ENCODE assay signal across 9 mouse cellular contexts in the genomic region with DNA sequence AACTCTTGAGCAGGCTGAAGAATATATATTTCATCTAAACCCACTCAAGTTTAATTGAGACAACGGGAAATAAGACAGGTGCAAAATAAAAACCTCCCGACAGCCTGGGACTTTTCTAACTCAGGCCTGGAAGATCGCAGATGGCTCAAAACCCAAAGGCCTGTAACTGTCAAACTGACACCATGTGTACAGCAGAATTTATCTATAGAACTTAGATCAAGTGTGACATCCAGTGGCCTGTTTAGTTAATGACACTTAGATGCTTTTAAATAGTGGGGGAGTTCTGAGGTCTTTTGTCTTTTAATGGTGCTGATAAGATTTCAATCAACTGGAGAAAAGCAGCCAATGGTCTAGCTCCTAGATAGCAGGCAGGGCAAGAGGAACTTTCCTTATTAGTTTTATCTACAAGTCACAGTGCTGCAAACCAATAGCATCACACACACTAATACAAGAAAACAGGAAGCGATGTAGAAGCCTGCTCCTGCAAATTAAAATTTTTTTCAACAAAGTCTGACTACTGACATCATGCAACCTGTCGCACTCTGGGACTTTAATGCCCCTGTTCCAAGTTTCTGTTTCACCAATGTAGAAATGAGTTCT.
DNase-seq lines count a peak whose midpoint lies in the region; ATAC-seq lines count a peak whose summit lies in the region.
"Had no signal": no experiment of that assay in that cellular context is flagged by ENCODE, and none has a peak within 500 bp of the region (broad histone marks: within the 10 kb centered on the region; RNA-seq: fewer than 3 reads in every experiment).

No protein-coding gene starts in this region.

- DNase-seq in cerebellum, postnatal 14 days, result peak; percentile 2 to 8
- DNase-seq in cerebellum, adult 11 months, result no peak
- peak; percentile 8 to 11 for DNase-seq in left cerebral cortex, postnatal 14 days (ENCODE audit: low spot score in 2 of 2)
- no peak for DNase-seq in left cerebral cortex, adult 9 months (ENCODE audit: low spot score in 2 of 2)
- peak; percentile 26 for DNase-seq in R1 (ENCODE audit: low read depth, low spot score)
- DNase-seq in adrenal gland, postnatal 4 days (ENCODE audit: low spot score in 2 of 2), result no peak
- DNase-seq in adrenal gland, postnatal 14 days, result no peak
- DNase-seq: cerebellum, postnatal 36 days had no signal

- intact Hi-C loops in left cerebral cortex, postnatal 14 days (cut with DNase I), result loop anchor here (5.0 to 10.0 kb wide), 2 partner anchors 103 to 206 kb away; partner anchors contain the start of gene A1cf

- peak; percentile 79 for ATAC-seq in megakaryocyte-erythroid progenitor cell, adult 5-6 weeks (replicated peaks; ENCODE audit: low FRiP score, low TSS enrichment, poor library complexity, severe bottlenecking)

Comparison
In these comparisons a context has a peak if more than half of its experiments do, and no peak if none do; other contexts are left out.
1. DNase-seq: peak in cerebellum, postnatal 14 days (2 of 2), left cerebral cortex, postnatal 14 days (2 of 2) and R1 (single experiment); none in cerebellum, adult 11 months (single experiment), left cerebral cortex, adult 9 months (0 of 2), adrenal gland, postnatal 4 days (0 of 2) and adrenal gland, postnatal 14 days (single experiment).